Mouse (Mus musculus): ENCODE data around the gene Arhgef39. TPM values are rescaled to one million over a fixed set of nuclear protein-coding genes. Genes with fewer than 3 reads are reported as not detected.

The Arhgef39 gene
- polyA plus RNA-seq, 1 experiment: 2.8 TPM

GRCm38 (mm10) chr4:43507938-43508665, 8.6 kb upstream of the Arhgef39 start:
- Histone ChIP-seq H3K27ac (ENCODE audit: insufficient read depth, low read length) (no peak overlapping the region), H3K4me1 (ENCODE audit: control insufficient read depth, insufficient read depth, low read length) (peaks cover 10% of the 10 kb centered on the region), H3K4me3 (replicated peaks; ENCODE audit: insufficient read depth, low read depth, low read length) (peak overlapping the region; percentile 44), H3K27me3 (ENCODE audit: control insufficient read depth, insufficient read depth, low read length) (no peaks in the 10 kb centered on the region)
- TF ChIP-seq CTCF (IDR thresholded peaks at IDR 0.05; ENCODE audit: borderline replicate concordance, insufficient read depth, low read depth, low read length) (no peak), POLR2A (IDR thresholded peaks at IDR 0.05; ENCODE audit: borderline replicate concordance, insufficient read depth, low read length) (no peak)
- WGBS: 16% methylated on average over 22 of the region's 22 CpGs
- DNase-seq: peak in 1 of 2 experiments; percentile 45

- no peak for TF ChIP-seq CTCF (IDR thresholded peaks at IDR 0.05; ENCODE audit: borderline replicate concordance, insufficient read depth, low read depth, low read length)
- peak; percentile 15; the same call in 1 of the 2 replicates for TF ChIP-seq POLR2A (IDR thresholded peaks at IDR 0.05; ENCODE audit: borderline replicate concordance, insufficient read depth, low read length)
- peaks cover 10% of the 10 kb centered on the region for H3K4me1 ChIP-seq (ENCODE audit: control insufficient read depth, insufficient read depth, low read length)
- peak; percentile 91 to 93 for DNase-seq
- WGBS: 8% methylated on average over 9 of the region's 9 CpGs
- no peaks in the 10 kb centered on the region for H3K27me3 ChIP-seq (ENCODE audit: control insufficient read depth, insufficient read depth, low read length)
- H3K4me3 ChIP-seq (replicated peaks; ENCODE audit: insufficient read depth, low read depth, low read length): peak within 1 kb of the TSS; percentile 44
- H3K27ac ChIP-seq (ENCODE audit: insufficient read depth, low read length): peak within 1 kb of the TSS; percentile 43
Measured at GRCm38 (mm10) chr4:43506536-43507185, 7.2 kb upstream of the Arhgef39 start, which contains the start of gene Car9. Car9 (plus strand) TSS chr4:43506966.

DNA sequence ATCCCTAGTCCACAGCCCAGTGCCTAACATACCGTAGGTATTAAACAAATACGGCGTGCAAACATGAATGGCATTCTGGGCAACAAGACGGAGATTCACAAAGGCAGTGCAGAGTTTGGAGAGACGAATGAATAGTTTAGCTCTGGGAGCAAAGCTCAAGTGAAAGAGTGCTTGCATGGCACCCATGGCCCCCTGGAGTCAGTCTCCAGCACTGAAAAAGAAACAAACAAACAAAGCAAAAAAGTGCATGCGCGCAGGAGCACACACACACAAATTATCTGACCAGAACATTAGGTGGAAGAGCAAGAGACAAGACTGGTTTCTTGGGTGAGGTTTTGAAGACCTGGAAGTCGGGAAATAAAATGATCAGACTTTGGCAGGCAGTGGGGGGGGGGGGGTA, 6.6 kb upstream of the Arhgef39 start:
- DNase-seq: no peak
- no peak for TF ChIP-seq CTCF (IDR thresholded peaks at IDR 0.05; ENCODE audit: borderline replicate concordance, insufficient read depth, low read depth, low read length)
- no peak for TF ChIP-seq POLR2A (IDR thresholded peaks at IDR 0.05; ENCODE audit: borderline replicate concordance, insufficient read depth, low read length)
- H3K27me3 ChIP-seq (ENCODE audit: control insufficient read depth, insufficient read depth, low read length): no peaks in the 10 kb centered on the region
- H3K27ac ChIP-seq (ENCODE audit: insufficient read depth, low read length): no peak overlapping the region
- H3K4me1 ChIP-seq (ENCODE audit: control insufficient read depth, insufficient read depth, low read length): peaks cover 10% of the 10 kb centered on the region
- 65% methylated on average over 8 of the region's 8 CpGs for WGBS
- H3K4me3 ChIP-seq (replicated peaks; ENCODE audit: insufficient read depth, low read depth, low read length): no peak overlapping the region

- H3K4me1 ChIP-seq (ENCODE audit: control insufficient read depth, insufficient read depth, low read length): peaks cover 10% of the 10 kb centered on the region
- no peak for TF ChIP-seq POLR2A (IDR thresholded peaks at IDR 0.05; ENCODE audit: borderline replicate concordance, insufficient read depth, low read length)
- no peak for TF ChIP-seq CTCF (IDR thresholded peaks at IDR 0.05; ENCODE audit: borderline replicate concordance, insufficient read depth, low read depth, low read length)
- DNase-seq: no peak
- H3K27ac ChIP-seq (ENCODE audit: insufficient read depth, low read length): no peak overlapping the region
- WGBS: 94% methylated on average over 4 of the region's 4 CpGs
- H3K4me3 ChIP-seq (replicated peaks; ENCODE audit: insufficient read depth, low read depth, low read length): no peak overlapping the region
- no peaks in the 10 kb centered on the region for H3K27me3 ChIP-seq (ENCODE audit: control insufficient read depth, insufficient read depth, low read length)
Measured at GRCm38 (mm10) chr4:43504269-43504668, 4.8 kb upstream of the Arhgef39 start.

GRCm38 (mm10) chr4:43503506-43503905, 4.0 kb upstream of the Arhgef39 start:
- Histone ChIP-seq H3K27me3 (ENCODE audit: control insufficient read depth, insufficient read depth, low read length) (no peaks in the 10 kb centered on the region), H3K4me1 (ENCODE audit: control insufficient read depth, insufficient read depth, low read length) (peaks cover 10% of the 10 kb centered on the region), H3K4me3 (replicated peaks; ENCODE audit: insufficient read depth, low read depth, low read length) (no peak overlapping the region), H3K27ac (ENCODE audit: insufficient read depth, low read length) (no peak overlapping the region)
- WGBS: 91% methylated on average over 6 of the region's 6 CpGs
- no peak for DNase-seq
- TF ChIP-seq POLR2A (IDR thresholded peaks at IDR 0.05; ENCODE audit: borderline replicate concordance, insufficient read depth, low read length) (no peak), CTCF (IDR thresholded peaks at IDR 0.05; ENCODE audit: borderline replicate concordance, insufficient read depth, low read depth, low read length) (no peak)

GRCm38 (mm10) chr4:43503041-43503440, 3.5 kb upstream of the Arhgef39 start:
- DNase-seq: no peak
- H3K4me3 ChIP-seq (replicated peaks; ENCODE audit: insufficient read depth, low read depth, low read length): no peak overlapping the region
- no peaks in the 10 kb centered on the region for H3K27me3 ChIP-seq (ENCODE audit: control insufficient read depth, insufficient read depth, low read length)
- H3K4me1 ChIP-seq (ENCODE audit: control insufficient read depth, insufficient read depth, low read length): peaks cover 10% of the 10 kb centered on the region
- WGBS: 71% methylated on average over 2 of the region's 2 CpGs
- TF ChIP-seq CTCF (IDR thresholded peaks at IDR 0.05; ENCODE audit: borderline replicate concordance, insufficient read depth, low read depth, low read length) (no peak), POLR2A (IDR thresholded peaks at IDR 0.05; ENCODE audit: borderline replicate concordance, insufficient read depth, low read length) (no peak)
- no peak overlapping the region for H3K27ac ChIP-seq (ENCODE audit: insufficient read depth, low read length)

DNA sequence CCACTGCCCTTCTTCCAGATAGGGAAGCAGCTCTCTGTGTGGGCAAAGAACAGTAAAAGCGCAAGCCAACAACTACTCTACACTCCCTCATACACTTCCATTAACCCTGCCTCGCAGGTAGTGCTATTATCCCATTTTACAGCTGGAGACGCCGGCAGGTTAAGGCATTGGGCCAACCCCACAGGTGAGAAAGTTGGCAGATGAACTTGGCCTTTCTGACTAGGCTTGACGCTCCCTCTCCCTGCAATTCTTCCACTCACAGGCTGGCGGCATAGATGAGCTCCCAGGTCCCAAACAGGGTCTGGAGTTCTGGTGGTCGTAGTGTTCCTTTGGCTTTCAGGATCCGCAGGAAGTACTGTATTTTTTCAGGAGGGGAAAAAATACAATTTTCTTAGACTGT, 512 bp downstream of the Arhgef39 start:
- H3K27ac ChIP-seq (ENCODE audit: insufficient read depth, low read length): no peak overlapping the region
- WGBS: 10% methylated on average over 8 of the region's 8 CpGs
- no peak overlapping the region for H3K4me3 ChIP-seq (replicated peaks; ENCODE audit: insufficient read depth, low read depth, low read length)
- no peak for TF ChIP-seq POLR2A (IDR thresholded peaks at IDR 0.05; ENCODE audit: borderline replicate concordance, insufficient read depth, low read length)
- TF ChIP-seq CTCF (IDR thresholded peaks at IDR 0.05; ENCODE audit: borderline replicate concordance, insufficient read depth, low read depth, low read length): peak; percentile 37; the same call in 1 of the 2 replicates
- peak in 1 of 2 experiments; percentile 43 for DNase-seq
- no peaks in the 10 kb centered on the region; the same call in none of the 2 replicates for H3K4me1 ChIP-seq (ENCODE audit: control insufficient read depth, insufficient read depth, low read length)
- no peaks in the 10 kb centered on the region for H3K27me3 ChIP-seq (ENCODE audit: control insufficient read depth, insufficient read depth, low read length)

Data from cerebellum, adult 2 months (tissue).